Mouse (Mus musculus) small intestine, adult 2 months (tissue): Measurements from ENCODE around the gene Vamp8. TPM values are rescaled to one million over a fixed set of nuclear protein-coding genes. Genes with fewer than 3 reads are reported as not detected.

Source experiments
- H3K27ac ChIP-seq: fragments of 200-500 bp; 2 replicates; pipeline ENCODE4 v1.5.1; 2012; ENCODE audit warnings: low read depth, low read length, control low read depth, inconsistent platforms; ENCODE audit not compliant: insufficient read depth
- H3K27me3 ChIP-seq: fragments of 200-500 bp; 2 replicates; pipeline ENCODE4 v1.6.1; 2012; ENCODE audit warnings: mild to moderate bottlenecking, moderate library complexity, low read length, inconsistent platforms; ENCODE audit not compliant: control insufficient read depth, insufficient read depth
- H3K36me3 ChIP-seq: fragments of 200-500 bp; 2 replicates; pipeline ENCODE4 v1.6.1; 2012; ENCODE audit warnings: mild to moderate bottlenecking, low read length, control low read depth, inconsistent platforms; ENCODE audit not compliant: control insufficient read depth, insufficient read depth
- H3K4me1 ChIP-seq: fragments of 200-500 bp; 2 replicates; pipeline ENCODE4 v1.6.1; 2012; ENCODE audit warnings: low read length, inconsistent platforms, mixed read lengths; ENCODE audit not compliant: control insufficient read depth, insufficient read depth, insufficient read length
- H3K4me3 ChIP-seq: fragments of 200-500 bp; 2 replicates; pipeline ENCODE4 v1.5.1; 2012; ENCODE audit warnings: low read depth, mild to moderate bottlenecking, control low read depth, inconsistent platforms, low read length, moderate library complexity
- CTCF ChIP-seq: fragments of 200-500 bp; IDR thresholded peaks from 2 replicates; pipeline ENCODE4 v1.5.1; 2012; ENCODE audit warnings: low read depth, mild to moderate bottlenecking, control low read depth, inconsistent platforms, low read length, moderate library complexity, mixed read lengths; ENCODE audit not compliant: insufficient replicate concordance, insufficient read length; ENCODE audit errors: extremely low read depth
- POLR2A ChIP-seq: fragments of 200-500 bp; IDR thresholded peaks from 2 replicates; pipeline ENCODE4 v1.6.1; 2012; ENCODE audit warnings: low read depth, mild to moderate bottlenecking, control low read depth, inconsistent platforms, low read length, moderate library complexity
- WGBS: fragments of 180-500 bp; shearing (Covaris S2); methylation state at CpG from one replicate; pipeline ENCODE4 v1.1.7; 2018; 5-methylcytosine and 5-hydroxymethylcytosine counted together
- polyA plus RNA-seq: library from polyadenylated mRNA; depleted of rRNA; stranded (reverse); fragments of >200 nt; gene quantifications from 2 replicates; pipeline ENCODE4 v1.2.3, GENCODE M21; 2012; rRNA removed

The Vamp8 gene
- polyA plus RNA-seq = 124 and 243 TPM in 2 replicates

GRCm38 (mm10) chr6:72389941-72390771, at the start of gene Vamp8:
TSS of gene Vamp8 (minus strand) at chr6:72390703.
- peaks cover 4% of the 10 kb centered on the region; the same call in 1 of the 2 replicates for H3K4me1 ChIP-seq
- peak within 1 kb of the TSS; percentile 98 for H3K27ac ChIP-seq
- peak; percentile 43; the same call in 1 of the 2 replicates for TF ChIP-seq CTCF
- TF ChIP-seq POLR2A = peak; percentile 39; the same call in 1 of the 2 replicates
- peaks cover 17% of the 10 kb centered on the region for H3K36me3 ChIP-seq
- H3K4me3 ChIP-seq = peak within 1 kb of the TSS; percentile 79
- WGBS = under 1% methylated on average over 33 of the region's 33 CpGs
- H3K27me3 ChIP-seq = no peaks in the 10 kb centered on the region

GRCm38 (mm10) chr6:72439355-72440185, 49.1 kb upstream of the Vamp8 start, which contains the start of gene Mat2a:
TSS of gene Mat2a (minus strand) at chr6:72439558.
- no peaks in the 10 kb centered on the region for H3K27me3 ChIP-seq
- WGBS = under 1% methylated on average over 76 of the region's 77 CpGs
- peaks cover 23% of the 10 kb centered on the region for H3K36me3 ChIP-seq
- TF ChIP-seq POLR2A (peak; percentile 94), CTCF (peak; percentile 65; the same call in 1 of the 2 replicates)
- H3K4me3 ChIP-seq = peak within 1 kb of the TSS; percentile 93
- H3K27ac ChIP-seq = peak within 1 kb of the TSS; percentile 98
- H3K4me1 ChIP-seq = peaks cover 4% of the 10 kb centered on the region; the same call in 1 of the 2 replicates

DNA sequence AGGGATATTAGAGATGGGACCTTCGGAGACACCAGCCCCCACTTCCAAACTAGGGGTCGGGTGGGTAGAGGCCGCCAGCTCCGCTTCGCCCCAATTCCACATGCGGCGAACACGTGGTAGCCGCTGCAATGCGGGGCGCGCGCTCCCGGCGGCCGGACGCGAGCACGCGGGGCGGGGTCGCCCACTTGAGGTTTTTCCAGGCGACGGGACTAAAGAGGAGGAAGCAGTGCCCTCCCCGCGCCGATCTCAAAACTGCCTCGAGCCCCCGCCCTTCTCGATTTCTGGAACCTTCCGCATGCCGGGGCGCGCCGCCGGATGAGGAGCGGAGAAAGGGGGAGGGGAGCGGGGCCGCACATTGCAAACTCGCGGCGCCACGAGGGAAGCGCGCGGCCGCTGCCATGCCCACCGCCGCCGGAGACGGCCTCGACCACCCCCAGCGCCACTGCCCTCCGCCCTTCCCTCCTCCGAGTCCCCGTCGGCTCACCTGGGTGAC, 48.4 kb upstream of the Vamp8 start:
- Histone ChIP-seq H3K4me3 (peak overlapping the region; percentile 93), H3K27ac (peak overlapping the region; percentile 98), H3K4me1 (peaks cover 4% of the 10 kb centered on the region; the same call in 1 of the 2 replicates), H3K36me3 (peaks cover 28% of the 10 kb centered on the region), H3K27me3 (no peaks in the 10 kb centered on the region)
- no peak for TF ChIP-seq CTCF
- TF ChIP-seq POLR2A = no peak
- 0% methylated on average over 57 of the region's 57 CpGs for WGBS

GRCm38 (mm10) chr6:72438226-72438625, 47.7 kb upstream of the Vamp8 start:
- Histone ChIP-seq H3K36me3 (peaks cover 34% of the 10 kb centered on the region), H3K27me3 (no peaks in the 10 kb centered on the region), H3K4me1 (peaks cover 4% of the 10 kb centered on the region; the same call in 1 of the 2 replicates), H3K27ac (no peak overlapping the region), H3K4me3 (peak overlapping the region; percentile 93; the same call in 1 of the 2 replicates)
- WGBS = under 1% methylated on average over 5 of the region's 5 CpGs
- TF ChIP-seq CTCF (no peak), POLR2A (no peak)

DNA sequence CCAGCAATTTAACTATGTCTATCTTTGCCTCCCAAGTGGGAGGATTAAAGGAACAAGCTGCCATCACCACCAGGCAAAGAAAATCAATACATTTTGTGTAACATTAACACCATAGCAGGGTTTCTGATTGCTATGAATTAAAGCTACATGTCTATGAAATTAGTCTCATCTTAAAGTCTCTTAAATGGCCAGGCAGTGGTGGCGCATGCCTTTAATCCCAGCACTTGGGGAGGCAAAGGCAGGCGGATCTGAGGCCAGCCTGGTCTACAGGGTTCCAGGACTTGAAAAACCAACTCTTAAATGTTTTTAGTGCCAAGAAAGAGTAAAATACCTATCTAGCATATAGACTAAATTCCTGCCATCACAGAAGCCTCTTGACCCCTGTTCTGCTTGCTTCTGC, 41.6 kb upstream of the Vamp8 start:
- WGBS = 90% methylated on average over 2 of the region's 2 CpGs
- Histone ChIP-seq H3K36me3 (peaks cover 70% of the 10 kb centered on the region), H3K27me3 (no peaks in the 10 kb centered on the region), H3K4me3 (no peak overlapping the region), H3K27ac (no peak overlapping the region), H3K4me1 (no peaks in the 10 kb centered on the region)
- TF ChIP-seq POLR2A (no peak), CTCF (no peak)

DNA sequence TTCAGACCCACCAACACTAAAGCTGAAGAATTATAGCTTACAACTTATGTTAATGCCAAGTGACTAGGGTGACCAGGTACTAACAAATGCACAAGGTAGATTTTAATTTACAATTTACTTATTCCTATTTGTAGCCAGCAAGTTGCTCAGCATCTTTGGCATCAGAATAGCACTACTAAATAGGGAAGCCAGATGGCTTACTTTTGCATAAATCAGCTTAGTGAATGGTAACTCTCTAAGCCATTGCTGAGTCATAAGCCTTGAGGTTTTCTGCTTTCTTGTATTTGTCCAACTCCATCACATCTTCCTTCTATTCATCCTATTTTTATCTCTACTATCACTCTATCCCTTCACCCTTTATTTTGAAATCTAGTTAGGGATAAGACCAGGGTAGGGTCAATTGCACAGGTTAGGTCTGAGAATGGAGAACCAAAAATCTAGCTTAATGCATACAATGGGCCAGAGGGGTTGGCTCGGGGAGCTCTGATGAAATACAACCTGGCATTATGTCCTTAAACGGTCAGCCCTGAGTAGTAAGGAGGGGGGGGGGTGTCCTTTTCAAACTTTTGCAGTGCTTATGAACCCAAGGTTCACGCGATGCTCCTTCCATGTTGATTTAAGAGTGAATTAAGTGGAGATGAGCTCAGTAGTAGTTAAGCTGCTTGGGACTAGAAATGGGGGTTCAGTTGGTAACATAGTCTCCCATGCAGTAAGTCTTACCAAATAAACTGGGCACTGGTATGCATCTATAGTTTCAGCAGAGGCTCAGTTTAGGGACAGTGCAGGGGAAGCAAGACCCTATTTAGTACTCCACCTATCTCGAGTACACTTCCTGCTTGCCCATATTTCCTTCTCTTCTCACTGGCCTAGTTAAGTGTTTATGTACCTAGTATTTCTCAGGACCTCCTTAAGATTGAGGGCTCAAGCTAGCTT, 40.8 kb upstream of the Vamp8 start:
- WGBS = 48% methylated on average over 5 of the region's 5 CpGs
- Histone ChIP-seq H3K4me1 (no peaks in the 10 kb centered on the region), H3K27ac (no peak overlapping the region), H3K36me3 (peaks cover 68% of the 10 kb centered on the region), H3K4me3 (no peak overlapping the region), H3K27me3 (no peaks in the 10 kb centered on the region)
- TF ChIP-seq CTCF (no peak), POLR2A (no peak)
